Mouse (Mus musculus) liver, embryonic 14.5 days (tissue): Measurements from ENCODE around the gene Cemip2.

Experiments used
- CTCF ChIP-seq: IDR thresholded peaks from 2 replicates; pipeline ENCODE4 v1.5.1; 2016; ENCODE audit warnings: antibody characterized with exemption, low read depth, control low read depth
- EP300 ChIP-seq: IDR thresholded peaks from 2 replicates; pipeline ENCODE4 v1.6.1; 2016; ENCODE audit warnings: antibody characterized with exemption, low read depth

GRCm38 (mm10) chr19:21737881-21738590, 40.1 kb upstream of the Cemip2 start:
- TF ChIP-seq CTCF (no peak), EP300 (no peak)
